Mouse (Mus musculus): ENCODE measurements at regions not wholly inside any gene's neighbourhood (a gene's known extent, or its start where the extent isn't known, plus 50 kb on each side); places are given as distances from the start of the nearest gene placed in this dataset.

DNA sequence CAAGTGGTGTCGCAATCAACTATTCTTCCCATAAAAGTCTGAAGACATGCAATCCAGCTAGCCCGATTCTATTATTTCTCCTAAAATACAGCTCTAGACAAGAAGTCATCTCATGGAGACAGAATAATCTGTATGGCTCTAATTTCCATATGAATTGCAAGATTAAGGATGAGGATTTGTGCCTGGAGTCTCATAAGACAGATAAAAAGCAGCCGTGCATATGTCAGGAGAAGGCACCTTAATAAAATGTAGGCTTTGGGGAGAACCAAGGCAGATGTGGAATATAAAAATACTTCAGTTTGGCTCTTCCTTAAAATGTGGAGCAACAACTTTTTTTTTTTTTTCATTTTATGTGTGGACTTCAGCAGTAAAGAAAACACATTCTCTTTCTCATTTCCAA is 876.8 kb downstream of the Hace1 start:
- Histone ChIP-seq H3K9ac (no peak overlapping the region), H3K36me3 (no peaks in the 10 kb centered on the region), H3K27me3 (replicated peaks) (no peaks in the 10 kb centered on the region), H3K27ac (no peak overlapping the region), H3K4me3 (replicated peaks) (no peak overlapping the region), H3K4me2 (no peak overlapping the region), H3K4me1 (no peaks in the 10 kb centered on the region), H3K9me3 (no peaks in the 10 kb centered on the region)
- ATAC-seq (ENCODE audit: insufficient read depth, low FRiP score, low read depth), result no peak
- 86% methylated on average over 3 of the region's 3 CpGs for WGBS

DNA sequence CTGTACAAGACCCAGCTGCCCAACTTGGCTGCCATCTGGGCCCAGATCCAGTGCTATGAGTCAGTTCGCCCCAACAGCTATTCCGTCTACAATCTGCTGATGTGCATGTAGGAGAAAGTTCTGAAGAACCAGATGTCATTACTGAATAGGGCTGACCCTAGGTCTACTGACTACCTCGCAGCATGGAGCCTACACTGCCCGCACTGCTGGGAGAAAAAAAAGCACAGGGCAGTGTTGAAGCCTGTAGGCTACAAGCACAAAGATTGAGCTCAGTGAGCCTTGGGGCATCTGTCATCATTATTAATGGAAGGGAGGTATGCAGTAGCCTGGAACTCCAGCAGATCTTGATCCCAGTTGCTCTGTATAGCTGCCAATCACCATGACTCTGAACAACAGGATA is 881.1 kb downstream of the Hace1 start:
- no peak overlapping the region for H3K9ac ChIP-seq
- ATAC-seq (ENCODE audit: insufficient read depth, low FRiP score, low read depth), result 0 out of 2 replicates have a peak, but pooled peaks have one; percentile 50
- 67% methylated on average over 4 of the region's 4 CpGs for WGBS

DNA sequence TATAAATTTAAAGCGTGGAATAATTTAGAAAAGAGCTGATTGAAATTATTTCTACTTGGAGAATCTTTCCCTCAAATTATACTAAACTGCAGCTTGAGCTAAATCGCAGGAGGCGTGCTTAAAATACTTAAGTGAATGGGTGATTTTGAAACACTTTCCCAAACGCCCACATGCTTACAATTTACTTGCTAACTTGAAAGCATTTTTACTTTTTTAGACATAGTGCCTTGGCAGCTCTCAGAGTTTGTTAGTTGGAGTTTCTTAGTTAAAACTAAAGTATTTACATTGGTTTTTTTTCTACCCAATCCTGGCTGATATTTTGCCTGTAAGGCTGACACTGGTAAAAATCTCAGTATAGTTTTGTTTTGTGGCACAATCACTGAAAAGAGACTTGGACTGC is 906.0 kb downstream of the Hace1 start:
- 68% methylated on average over 4 of the region's 4 CpGs for WGBS
- ATAC-seq (ENCODE audit: insufficient read depth, low FRiP score, low read depth), result no peak

More for the DNA sequence above, 881.1 kb downstream of the Hace1 start:
- no peaks in the 10 kb centered on the region for H3K27me3 ChIP-seq (replicated peaks)
- no peaks in the 10 kb centered on the region for H3K9me3 ChIP-seq
- no peak overlapping the region for H3K4me3 ChIP-seq (replicated peaks)
- no peak overlapping the region for H3K27ac ChIP-seq
- no peaks in the 10 kb centered on the region for H3K36me3 ChIP-seq
- H3K4me2 ChIP-seq, result no peak overlapping the region
- H3K4me1 ChIP-seq, result no peaks in the 10 kb centered on the region

More for the DNA sequence above, 906.0 kb downstream of the Hace1 start:
- Histone ChIP-seq H3K36me3 (no peaks in the 10 kb centered on the region), H3K4me3 (replicated peaks) (no peak overlapping the region), H3K27me3 (replicated peaks) (no peaks in the 10 kb centered on the region), H3K4me1 (no peaks in the 10 kb centered on the region), H3K27ac (no peak overlapping the region), H3K9ac (no peak overlapping the region), H3K4me2 (no peak overlapping the region), H3K9me3 (no peaks in the 10 kb centered on the region)

All from stomach, embryonic 15.5 days (tissue).